Mouse (Mus musculus): Measurements from ENCODE around the gene Idh3b.

Gene Idh3b

GRCm38 (mm10) chr2:130283854-130284654 lies at the start of gene Idh3b:
Gene Idh3b (minus strand): TSS chr2:130284547.
- in situ Hi-C loops (cut with MboI, MseI) = loop anchor here in 1 of 2 experiments (5.0 to 10.0 kb wide), 4 partner anchors 138 to 1829 kb away; partner anchors contain the start of genes Chchd5, Pced1a and Vps16

DNA sequence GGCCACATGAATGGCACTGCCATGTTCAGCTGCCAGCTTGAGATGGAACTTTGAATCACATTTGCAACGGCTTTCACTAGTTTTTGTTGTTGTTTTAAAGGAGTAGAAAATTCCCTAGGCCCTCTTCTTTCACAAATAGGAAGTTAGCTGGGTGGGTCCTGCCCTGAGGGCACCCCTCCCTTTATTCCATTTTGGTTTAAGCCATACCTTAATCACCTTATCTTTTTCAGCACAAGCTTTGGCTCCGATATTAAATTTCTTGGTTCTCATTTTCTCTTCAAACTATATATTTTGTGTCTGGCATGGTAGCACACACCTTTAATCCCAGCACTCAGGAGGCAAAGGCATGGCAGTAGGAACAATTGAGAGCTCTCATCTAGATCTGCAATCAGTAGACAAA lies 45.2 kb upstream of the Idh3b start:
- in situ Hi-C loops (cut with MboI, MseI) = no loop called here

GRCm38 (mm10) chr2:130327057-130327456 lies 42.7 kb upstream of the Idh3b start:
- in situ Hi-C loops (cut with MboI, MseI) = no loop called here

GRCm38 (mm10) chr2:130303014-130303413 lies 18.7 kb upstream of the Idh3b start:
- in situ Hi-C loops (cut with MboI, MseI) = no loop called here

GRCm38 (mm10) chr2:130297580-130297979 lies 13.2 kb upstream of the Idh3b start:
- in situ Hi-C loops (cut with MboI, MseI) = no loop called here

DNA sequence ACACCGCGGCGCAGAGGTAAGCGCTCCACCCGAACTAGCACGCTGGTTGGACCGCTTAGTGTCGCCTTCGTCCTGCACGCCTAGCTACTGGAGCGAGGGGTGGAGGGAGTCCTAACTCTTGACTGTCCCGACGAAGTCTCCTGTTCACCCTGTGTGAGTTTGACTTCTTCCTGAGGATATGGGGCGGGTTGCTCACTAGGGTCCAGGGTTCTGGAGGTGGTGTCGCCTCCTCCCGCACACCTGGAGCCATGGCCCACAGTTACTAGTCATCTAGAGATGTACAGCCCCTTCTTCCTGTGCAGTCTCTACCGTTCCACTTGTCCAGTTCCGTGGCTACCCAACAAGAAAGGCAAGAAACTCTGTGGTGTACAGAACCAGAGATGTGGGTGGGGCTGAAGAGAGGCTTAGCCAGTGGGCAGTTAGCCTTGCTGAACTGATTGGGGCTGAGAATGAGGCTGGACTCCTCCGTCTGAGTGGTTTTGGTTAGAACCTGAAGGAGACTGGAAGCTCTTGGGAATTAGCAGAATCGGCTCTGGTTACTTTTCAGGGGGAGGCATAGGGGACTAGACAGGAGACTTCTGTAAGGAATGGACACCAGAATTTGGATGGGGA lies 11.9 kb upstream of the Idh3b start:
- in situ Hi-C loops (cut with MboI, MseI) = no loop called here

GRCm38 (mm10) chr2:130295331-130296133 lies 11.2 kb upstream of the Idh3b start:
- in situ Hi-C loops (cut with MboI, MseI) = no loop called here

DNA sequence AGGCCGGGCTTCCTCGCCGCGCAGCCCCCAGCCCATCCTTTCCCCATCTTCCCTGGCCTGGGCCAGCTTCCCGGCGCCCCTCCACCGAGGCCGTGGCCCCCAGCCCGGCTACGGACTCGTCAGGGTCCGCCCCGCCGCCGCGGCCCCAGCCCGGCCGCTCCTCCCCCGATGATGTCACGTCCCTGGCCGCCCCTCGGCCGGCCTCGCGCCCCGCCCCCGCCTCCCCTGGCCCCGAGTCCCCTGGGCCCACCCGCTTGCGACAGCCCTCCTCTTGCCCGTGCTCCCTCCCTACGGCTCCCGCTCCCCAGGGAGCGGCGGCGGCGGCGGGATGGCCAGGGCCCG lies 10.6 kb upstream of the Idh3b start, which contains the start of gene Ebf4:
Gene Ebf4 (plus strand): TSS at position 234 of the 342 bp plus-strand sequence.
- in situ Hi-C loops (cut with MboI, MseI) = loop anchor here (5.0 kb wide), 2 partner anchors 67 to 127 kb away; partner anchors contain the start of genes Pced1a (in 1 of the 2) and Vps16 (in 1 of the 2)

- in situ Hi-C loops (cut with MboI, MseI) = loop anchor here (5.0 kb wide), 2 partner anchors 68 to 128 kb away; partner anchors contain the start of genes Pced1a (in 1 of the 2) and Vps16 (in 1 of the 2)
These were observed 10.0 kb upstream of the Idh3b start for GRCm38 (mm10) chr2:130294218-130294935.

DNA sequence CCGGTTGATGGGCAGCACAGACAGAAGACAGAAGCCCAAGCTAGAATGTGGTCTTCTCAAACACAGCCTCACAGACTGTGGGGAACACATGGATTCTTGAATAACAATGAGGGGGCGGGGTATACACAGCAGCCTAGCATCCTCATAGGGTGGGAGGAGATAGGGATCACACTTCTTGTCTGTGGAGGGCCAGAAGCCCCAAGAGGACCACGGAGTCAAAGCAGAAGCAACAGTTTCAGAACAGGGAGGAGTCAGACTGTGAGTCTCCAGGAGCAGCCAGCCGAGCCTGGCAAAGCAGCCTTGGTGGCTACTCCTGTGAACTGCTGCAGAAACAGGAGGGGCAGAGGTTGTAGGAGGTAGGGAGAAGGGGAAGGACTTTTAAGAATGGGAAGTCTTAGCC lies 9.1 kb upstream of the Idh3b start:
- in situ Hi-C loops (cut with MboI, MseI) = loop anchor here (5.0 kb wide), 2 partner anchors 69 to 129 kb away; partner anchors contain the start of genes Pced1a (in 1 of the 2) and Vps16 (in 1 of the 2)

DNA sequence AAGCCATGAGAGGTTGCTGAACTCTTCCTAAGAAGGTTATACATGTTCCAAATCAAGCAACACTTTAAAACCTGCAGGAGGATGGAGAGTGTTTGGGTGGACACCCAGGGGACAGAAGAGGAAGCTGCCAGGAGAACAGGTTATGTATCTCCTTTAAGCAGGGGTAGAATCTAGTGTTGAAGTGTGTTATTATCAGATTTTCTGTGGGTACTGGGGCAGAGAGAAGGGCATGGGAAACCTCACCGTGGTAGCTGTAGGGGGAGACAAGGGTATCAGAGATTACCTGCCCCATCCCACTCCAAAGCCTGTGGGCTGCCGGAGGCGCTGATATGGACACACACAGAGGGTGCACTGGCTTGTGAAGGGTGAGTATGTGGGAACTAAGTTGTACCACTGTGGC lies 8.7 kb upstream of the Idh3b start:
- in situ Hi-C loops (cut with MboI, MseI) = loop anchor here (5.0 kb wide), 2 partner anchors 69 to 129 kb away; partner anchors contain the start of genes Pced1a (in 1 of the 2) and Vps16 (in 1 of the 2)

DNA sequence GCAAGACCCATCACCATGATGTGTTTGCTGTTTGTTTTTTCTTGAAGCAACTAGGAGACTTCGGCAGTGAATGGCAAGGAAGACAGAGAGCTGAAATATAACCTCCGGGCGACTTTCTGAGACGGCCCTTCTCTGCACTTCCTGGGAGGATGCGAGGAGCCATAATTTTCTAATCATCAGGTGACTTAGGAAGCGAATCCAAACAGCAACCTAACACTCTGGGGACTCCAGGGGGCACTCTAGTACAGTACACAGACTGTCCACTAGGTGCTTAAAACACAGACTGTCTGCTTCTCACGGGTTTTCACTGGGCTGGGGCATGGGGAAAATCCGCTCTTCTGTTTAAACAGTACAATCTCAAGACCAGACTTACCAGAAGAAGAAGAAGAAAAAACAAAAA lies 7.1 kb upstream of the Idh3b start:
- in situ Hi-C loops (cut with MboI, MseI) = loop anchor here (5.0 kb wide), 2 partner anchors 71 to 131 kb away; partner anchors contain the start of genes Pced1a (in 1 of the 2) and Vps16 (in 1 of the 2)

DNA sequence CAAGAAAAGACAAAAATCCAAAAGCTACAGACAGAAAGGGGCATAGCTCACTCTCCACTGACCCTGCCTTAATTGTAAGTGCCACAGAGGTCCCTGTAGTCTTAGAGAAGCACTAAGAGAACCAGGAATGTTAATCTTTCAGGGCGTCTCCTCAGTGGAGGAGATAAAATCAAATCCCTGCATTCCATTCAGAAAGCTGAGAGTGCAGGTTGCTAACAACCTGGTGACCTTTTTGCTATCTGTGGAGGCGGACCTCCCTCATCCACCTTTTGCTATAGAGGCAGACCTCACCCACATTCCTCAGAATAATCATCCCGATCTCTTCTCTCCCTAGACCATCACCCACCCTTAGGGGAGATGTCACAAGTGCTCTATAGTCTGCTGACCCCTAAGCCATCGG lies 4.7 kb upstream of the Idh3b start:
- in situ Hi-C loops (cut with MboI, MseI) = loop anchor here in 1 of 2 experiments (10.0 kb wide), 1 partner anchor 1834 kb away; no protein-coding TSS in a partner anchor

DNA sequence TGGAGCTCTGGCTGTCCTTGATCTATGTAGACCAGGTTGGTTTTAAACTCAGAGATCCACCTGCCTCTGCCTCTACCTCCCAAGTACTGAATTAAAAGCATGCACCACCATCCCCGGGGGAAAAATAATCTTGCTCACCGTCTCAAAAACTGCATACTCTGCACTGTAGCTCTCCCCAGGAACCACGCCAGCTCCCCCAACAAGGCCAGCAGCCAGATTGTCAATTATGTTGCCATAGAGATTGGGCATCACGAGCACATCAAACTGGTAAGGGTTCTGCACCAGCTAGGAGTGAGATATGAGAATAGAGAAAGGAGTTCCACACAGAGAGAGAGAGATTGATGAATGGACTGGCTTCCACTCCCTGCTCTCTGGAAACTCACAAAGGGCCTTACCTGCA lies 3.5 kb downstream of the Idh3b start:
- in situ Hi-C loops (cut with MboI, MseI) = loop anchor here in 1 of 2 experiments (5.0 to 10.0 kb wide), 4 partner anchors 141 to 1826 kb away; partner anchors contain the start of genes Chchd5, Pced1a and Vps16

DNA sequence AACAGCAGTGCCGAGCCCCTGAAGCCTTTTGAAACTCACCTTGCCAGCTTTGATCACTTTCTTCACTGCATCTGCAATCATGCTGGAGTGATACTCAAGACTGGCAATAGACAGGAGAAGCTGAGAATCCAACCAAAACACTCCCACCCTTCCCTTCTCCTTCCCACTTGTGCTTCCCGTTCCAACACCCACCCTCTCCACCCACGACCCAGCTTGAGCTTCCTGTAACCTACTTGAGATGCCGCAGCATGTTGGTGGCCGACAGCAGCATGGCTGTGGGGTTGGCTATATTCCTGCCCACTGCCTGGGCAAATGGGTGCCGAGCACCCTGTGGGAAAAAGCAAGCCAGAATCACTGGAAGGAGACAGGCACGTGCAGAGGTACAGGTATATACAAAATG lies 4.1 kb downstream of the Idh3b start:
- in situ Hi-C loops (cut with MboI, MseI) = loop anchor here in 1 of 2 experiments (5.0 to 10.0 kb wide), 4 partner anchors 142 to 1825 kb away; partner anchors contain the start of genes Chchd5, Pced1a and Vps16

DNA sequence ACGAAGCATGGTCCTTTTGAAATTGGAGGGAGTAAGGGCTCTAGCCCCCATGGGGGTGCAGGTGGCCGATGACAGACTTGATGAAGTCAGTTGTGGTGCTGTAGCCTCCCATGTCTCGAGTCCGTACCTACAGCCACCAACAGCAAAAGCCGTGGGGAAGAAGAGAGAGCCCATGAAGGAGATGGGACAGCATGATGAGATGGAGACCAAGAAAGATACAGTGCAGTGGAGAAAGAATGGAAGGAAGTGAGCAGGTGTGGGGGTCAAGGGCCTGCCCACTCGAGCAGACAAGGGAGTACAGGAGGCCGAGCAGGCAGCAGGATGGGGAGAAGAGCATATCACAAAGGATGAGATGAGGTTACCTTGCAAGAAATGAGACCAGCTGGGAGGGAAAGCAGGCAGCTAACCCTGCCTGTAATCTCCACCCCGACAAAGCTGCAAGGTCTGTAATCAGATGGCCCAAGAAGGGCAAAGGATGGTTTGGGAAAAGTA lies 4.7 kb downstream of the Idh3b start:
- in situ Hi-C loops (cut with MboI, MseI) = loop anchor here in 1 of 2 experiments (5.0 to 10.0 kb wide), 4 partner anchors 143 to 1825 kb away; partner anchors contain the start of genes Chchd5, Pced1a and Vps16

DNA sequence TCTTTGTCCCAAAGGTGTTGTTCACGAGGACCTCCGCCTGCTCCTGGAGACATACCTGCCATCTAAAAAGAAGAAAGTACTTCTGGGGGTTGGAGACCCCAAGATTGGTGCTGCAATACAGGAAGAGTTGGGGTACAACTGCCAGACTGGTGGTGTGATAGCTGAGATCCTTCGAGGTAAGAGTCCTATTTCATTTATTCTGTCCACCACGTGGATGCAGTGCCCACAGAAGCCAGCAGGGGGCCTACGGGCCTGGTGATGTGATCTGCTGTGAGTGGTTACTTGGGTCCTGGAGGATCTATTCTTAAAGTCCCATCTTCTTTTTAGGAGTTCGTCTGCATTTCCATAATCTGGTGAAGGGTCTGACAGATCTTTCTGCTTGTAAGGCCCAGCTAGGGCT lies 8.7 kb downstream of the Idh3b start:
- in situ Hi-C loops (cut with MboI, MseI) = no loop called here

DNA sequence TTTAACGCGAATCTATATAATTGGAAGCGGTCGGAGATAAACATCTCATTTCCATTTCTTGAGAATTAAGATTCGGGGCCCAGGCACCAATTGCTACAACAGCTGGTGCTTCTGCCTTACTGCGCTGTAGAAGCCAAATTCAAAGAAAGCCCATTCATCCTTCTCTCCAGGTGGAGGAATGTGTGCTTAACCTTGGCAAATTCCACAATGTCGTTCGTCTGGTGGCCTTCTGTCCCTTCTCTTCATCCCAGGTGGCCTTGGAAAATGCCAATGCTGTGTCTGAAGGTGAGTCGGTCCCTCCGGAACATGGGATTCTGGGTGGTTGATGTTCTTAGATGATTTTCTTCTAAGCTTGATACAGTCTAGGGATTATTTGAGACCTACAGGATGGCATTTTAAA lies 9.5 kb downstream of the Idh3b start:
- in situ Hi-C loops (cut with MboI, MseI) = loop anchor here in 1 of 2 experiments (5.0 kb wide), 1 partner anchor 103 kb away; no protein-coding TSS in a partner anchor

DNA sequence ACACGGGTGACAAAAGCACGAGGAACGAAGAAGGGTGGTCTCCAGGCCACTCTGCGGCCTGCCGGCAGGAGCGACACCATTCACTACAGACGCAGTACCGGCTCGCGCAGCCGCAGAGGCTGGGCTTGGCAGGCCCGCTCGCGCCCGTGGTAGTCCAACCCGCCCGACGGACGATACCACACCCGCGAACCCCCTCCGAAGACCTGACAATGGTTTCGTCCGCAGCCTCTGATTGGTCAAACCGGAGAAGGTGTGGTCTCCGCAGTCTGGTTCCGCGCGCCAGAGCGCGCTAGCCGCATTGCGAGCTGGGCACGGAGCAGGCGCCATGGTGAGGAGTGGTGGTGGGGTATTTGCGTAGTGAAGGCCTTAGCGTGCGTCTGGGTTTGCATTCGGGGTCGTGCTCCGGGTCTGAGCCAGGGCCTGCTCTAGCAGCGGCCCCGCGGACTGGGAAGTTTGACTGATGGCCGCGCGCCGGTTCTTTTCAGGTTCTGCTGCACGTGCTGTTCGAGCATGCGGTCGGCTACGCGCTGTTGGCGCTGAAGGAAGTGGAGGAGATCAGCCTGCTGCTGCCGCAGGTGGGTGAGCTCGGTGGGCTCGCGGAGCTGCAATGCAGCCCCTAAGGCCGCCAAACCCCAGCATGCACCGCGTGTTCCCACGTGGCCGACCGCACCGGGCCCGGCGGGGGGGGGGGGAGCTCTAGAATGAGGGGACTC lies 10.0 kb downstream of the Idh3b start, which contains the start of gene Nop56:
Gene Nop56 (plus strand): TSS at position 282 of the 713 bp plus-strand sequence.
- in situ Hi-C loops (cut with MboI, MseI) = loop anchor here in 1 of 2 experiments (5.0 kb wide), 1 partner anchor 102 kb away; no protein-coding TSS in a partner anchor

All from T-helper 17 cell (primary cell).